Mouse (Mus musculus) 3134 (cell line): Measurements from ENCODE around the gene Prph2.
A peak's percentile ranks its signal among the peaks of the same experiment; 100 is the strongest.

Experiments used
- DNase-seq: peaks from one replicate; pipeline ENCODE4 v3.0.0-alpha.2; 2011; ENCODE audit warnings: low spot score; ENCODE audit not compliant: insufficient read length; ENCODE audit errors: extremely low read depth

Gene Prph2

GRCm38 (mm10) chr17:46890116-46890815 is 20.0 kb upstream of the Prph2 start, which contains the start of gene Tbcc:
TSS of gene Tbcc (plus strand) at chr17:46890684.
- peak; percentile 97 for DNase-seq

DNA sequence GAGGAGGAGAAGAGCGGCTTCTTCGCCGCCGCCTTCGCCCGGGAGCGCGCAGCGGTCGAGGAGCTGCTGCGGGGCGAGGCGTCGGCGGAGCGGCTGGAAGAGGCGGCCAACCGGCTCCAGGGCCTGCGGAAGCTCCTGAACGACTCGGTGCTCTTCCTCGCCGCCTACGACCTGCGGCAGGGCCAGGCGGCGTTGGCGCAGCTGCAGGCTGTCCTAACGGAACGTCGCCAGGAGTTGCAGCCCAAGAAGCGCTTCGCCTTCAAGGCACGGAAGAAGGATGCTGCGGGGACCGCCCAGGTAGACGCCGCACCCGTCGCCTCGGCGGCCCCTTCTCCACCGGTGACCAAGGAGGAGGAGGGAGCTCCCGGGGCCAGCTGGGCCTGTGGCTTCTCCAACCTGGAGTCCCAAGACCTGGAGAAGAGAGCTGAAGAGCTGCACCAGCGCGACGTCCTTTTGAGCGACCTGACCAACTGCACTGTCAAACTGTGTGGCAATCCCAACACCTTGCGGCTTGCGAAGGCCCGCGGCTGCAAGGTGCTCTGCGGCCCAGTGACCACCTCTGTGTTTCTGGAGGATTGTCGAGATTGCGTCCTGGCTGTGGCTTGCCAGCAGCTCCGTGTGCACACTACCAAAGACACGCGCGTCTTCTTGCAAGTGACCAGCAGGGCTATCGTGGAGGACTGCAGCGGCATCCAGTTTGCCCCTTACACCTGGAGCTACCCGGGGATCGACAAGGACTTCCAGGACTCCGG is 19.2 kb upstream of the Prph2 start:
- DNase-seq = no peak

- no peak for DNase-seq
Observed at GRCm38 (mm10) chr17:46895426-46895825, 14.8 kb upstream of the Prph2 start.

DNA sequence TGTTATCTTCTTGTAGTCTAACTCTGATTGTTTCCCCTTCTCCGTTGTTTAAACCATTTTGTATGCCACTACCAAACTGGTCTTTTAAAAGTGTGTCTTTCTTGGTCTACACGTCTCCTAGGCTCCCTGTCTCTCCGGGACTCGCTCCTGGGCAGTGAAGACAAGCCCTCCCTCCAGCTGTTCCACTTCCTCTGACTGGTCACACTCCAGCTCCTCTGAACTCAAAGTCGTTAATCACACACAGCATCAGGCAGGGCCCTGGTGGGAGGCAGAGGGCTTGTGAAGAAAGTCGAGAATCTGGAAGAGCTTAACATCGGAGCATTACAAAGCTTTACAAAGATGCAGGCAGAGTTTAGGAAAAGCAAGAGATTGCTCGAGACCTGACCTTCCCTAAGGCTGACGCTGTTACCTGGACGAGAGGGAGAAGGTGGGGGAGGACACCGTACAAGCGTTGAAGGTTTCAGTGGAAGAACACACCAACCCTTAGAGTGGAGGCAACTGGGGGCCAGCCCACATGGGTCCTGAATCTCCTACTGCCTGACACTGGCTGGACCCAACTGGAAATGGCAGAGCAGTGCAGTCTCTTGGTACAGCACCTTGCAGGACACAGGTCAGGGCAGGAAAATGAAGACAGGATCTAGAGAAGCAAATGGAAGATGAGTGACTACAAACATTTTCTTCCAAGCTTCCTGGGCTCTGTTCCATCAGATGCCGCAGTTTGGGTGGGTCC is 12.9 kb upstream of the Prph2 start:
- no peak for DNase-seq

GRCm38 (mm10) chr17:46900941-46901340 is 9.3 kb upstream of the Prph2 start:
- no peak for DNase-seq

- peak; percentile 36 for DNase-seq
Observed at GRCm38 (mm10) chr17:46903876-46904490, 6.3 kb upstream of the Prph2 start.

- DNase-seq = no peak
Observed at GRCm38 (mm10) chr17:46912331-46912730, 2.1 kb downstream of the Prph2 start.

DNA sequence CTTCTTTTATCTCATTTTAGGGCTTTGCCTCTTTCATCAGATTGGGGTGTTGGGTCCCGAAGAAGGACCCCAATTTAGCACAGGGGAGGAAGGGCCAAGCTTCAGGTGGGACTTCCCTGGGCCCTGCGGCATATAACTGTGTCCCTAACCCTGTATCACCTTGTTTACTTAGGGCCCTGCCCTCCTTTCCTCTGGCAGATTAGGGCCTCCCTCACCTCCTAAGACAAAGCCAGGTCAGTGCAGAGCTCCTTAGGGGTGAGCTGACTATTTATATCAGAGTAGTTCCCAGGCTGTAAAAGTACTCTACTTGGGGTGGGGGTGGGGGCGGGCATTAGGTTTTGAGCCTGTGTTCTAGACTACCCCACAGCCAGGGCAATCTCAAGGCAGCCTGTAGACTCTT is 4.9 kb downstream of the Prph2 start:
- no peak for DNase-seq

GRCm38 (mm10) chr17:46918951-46919350 is 8.7 kb downstream of the Prph2 start:
- DNase-seq = no peak

DNA sequence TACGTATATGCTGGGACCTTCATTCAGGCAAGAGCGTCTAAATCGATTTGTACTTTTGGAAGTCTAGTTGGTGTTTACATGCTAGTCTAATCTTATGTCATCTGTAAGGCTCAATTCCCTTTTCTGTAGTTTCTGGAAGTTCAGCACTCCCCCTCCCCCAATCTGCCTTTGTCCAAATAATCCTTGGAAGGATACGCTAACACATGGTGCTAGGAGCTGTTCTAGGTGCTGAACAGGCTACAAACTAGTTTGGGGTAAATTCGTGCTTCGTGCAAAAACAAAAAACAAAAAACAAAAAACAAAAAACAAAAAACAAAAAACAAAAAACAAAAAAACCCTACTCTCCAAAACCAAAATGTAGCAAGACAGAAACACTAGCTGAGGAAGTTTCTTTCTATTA is 10.6 kb downstream of the Prph2 start:
- no peak for DNase-seq

GRCm38 (mm10) chr17:46926192-46926591 is 15.9 kb downstream of the Prph2 start:
- no peak for DNase-seq

- DNase-seq = no peak
Observed at GRCm38 (mm10) chr17:46926941-46927340, 16.7 kb downstream of the Prph2 start.

DNA sequence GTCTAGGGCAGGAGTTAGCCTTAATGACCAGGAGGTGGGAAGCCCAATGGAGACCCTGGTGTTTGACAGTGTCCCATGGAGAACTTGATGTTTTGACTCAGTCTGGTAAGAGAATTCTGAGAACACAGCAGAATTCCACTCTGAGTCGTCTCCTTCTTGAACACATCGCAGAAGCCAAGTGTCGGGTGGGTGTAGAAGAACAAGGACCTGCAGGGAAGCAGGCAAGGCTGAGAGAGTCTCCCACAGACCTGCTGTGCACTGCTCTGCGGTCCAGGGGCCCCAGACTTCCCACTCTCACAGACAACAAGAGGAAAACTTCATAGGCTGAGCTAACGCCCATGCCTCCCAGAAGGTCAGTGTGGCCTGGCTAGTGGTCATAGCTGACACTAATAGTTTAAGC is 17.5 kb downstream of the Prph2 start:
- no peak for DNase-seq

- DNase-seq = no peak
Observed at GRCm38 (mm10) chr17:46929277-46929676, 19.0 kb downstream of the Prph2 start.

DNA sequence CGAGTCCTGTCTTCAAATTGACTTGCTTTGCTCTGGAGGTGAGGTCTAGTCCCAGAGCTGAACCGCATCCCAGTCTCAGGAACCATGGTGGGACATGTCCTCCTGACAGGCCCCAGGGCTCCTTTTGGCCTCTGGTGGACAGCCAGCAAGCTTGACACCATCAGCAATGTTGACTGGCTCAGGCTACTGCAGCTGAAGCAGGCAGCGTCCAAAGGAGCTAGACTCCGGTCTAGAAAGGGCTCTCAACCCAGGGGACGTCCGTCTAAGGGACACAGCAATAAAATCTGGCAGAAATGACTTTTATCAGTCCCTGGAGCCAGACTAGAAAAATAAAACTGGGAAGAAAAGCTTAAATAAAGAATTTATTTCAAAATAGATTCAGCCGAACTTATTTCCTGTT is 19.6 kb downstream of the Prph2 start:
- DNase-seq = no peak

DNA sequence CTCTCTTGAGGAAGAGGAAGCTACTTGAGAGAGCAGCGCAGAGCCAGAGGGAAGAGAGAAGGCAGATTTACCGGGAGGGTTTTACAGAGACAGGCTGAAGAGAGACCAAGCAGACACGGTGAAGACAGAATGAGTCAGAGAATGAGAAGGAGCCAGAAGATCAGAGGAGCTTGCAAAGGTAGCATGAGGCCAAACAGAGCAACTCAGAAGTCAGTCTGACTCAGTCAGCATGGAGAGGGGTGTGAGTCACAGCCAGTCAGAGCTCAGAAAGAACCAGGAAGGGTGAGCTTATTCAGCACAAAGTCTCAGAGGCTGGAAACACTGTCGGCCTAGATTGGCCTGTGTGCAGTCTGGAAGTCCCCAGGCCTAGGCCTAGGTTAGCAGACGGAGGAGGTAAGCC is 22.7 kb downstream of the Prph2 start:
- DNase-seq = peak; percentile 76

DNA sequence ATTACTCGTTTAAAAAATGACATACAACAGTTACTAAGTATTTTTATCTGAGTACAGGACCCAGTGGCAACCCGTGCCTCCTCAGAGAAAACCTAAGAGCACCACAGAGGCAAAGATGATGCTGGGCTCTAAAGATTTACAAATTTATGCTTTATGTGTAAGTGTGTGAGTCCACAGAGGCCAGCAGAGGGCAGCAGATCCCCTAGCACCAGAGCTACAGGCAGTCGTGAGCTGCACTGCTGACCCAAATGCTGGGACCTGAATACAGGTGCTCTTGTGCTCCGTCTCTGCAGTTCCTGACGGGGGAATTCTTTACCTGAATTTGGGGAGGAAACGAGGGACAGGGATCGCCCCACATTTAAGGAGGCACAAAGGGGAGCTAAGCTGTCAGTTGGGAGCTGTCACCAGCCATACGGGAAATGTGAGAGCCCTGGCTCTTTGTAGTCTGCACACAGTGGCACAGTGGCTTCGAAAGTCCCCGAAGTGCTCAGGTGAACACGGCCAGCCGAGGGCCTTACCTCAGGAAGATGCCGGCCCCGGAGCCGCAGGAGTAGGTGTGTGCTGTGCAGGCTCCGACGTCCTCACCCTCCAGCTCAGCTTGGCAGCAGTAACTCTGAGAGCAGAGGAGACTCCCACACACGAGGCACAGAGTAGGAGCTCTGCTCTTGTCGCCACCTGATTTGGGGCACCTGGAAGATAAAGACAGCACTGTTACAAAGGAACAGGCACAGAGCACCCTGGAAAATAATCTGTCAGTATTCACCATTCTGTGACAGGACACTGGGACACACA is 23.5 kb downstream of the Prph2 start:
- DNase-seq = peak; percentile 35

DNA sequence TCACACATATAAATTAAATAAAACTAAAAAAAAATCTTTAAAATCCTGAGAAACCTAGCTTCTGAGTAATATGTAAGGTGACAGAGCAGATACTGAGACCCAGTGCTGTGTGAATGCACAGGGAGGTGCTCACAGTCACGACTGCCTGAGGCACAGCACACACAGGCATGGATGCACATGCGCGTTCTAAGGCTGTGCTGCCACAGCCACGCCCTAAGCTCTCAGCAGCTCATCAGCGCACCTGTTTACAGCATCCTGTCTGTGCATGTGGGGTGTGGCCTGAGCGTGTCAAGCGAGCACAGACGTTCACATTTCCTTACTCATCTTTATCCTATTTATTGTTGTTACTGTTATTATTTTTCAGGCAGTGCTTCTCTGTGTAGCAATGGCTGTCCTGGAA is 30.2 kb downstream of the Prph2 start:
- DNase-seq = no peak

DNA sequence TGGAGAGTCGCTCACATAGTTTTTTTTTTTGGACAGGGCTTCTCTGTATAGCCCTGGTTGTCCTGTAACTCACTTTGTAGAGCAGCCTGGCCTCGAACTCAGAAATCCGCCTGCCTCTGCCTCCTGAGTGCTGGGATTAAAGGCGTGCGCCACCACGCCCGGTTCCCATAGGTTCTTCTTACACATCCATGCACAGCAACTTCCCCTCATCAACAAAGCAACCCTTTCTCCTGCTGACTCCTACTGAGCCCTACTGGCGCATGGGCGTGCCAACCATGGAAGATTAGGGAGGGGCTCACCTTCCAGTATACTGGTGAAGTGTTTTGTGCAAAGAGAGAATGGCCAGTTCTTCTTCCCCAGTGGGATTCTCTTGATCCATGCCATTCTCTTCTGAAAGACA is 32.2 kb downstream of the Prph2 start:
- DNase-seq = no peak

DNA sequence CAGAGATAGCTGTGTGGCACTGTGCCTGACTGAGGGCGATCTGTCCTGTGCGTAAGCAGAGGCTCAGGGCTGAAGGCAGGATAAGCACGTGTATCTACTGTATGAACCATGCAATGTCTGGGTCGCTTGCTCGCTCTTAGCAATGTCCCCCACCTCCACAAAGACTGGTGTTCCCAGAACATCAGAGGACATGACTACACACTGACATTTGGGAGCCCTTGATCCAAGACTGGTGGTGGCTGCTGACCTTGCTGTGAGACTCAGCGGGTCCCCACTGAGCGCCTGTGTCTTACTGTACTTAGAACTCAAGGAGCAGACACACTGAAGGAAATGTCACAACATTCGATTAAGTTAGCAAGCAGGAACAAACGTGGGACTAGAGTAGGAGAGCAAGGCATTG is 36.0 kb downstream of the Prph2 start:
- no peak for DNase-seq
